Mouse (Mus musculus) limb, embryonic 12.5 days (tissue): ENCODE measurements at regions not wholly inside any gene's neighbourhood (a gene's known extent, or its start where the extent isn't known, plus 50 kb on each side); places are given as distances from the start of the nearest gene placed in this dataset.

Source experiments
- ATAC-seq: fragments of 200-750 bp; cut with Nextera tagmentation; 2 replicates; pipeline ENCODE4 v1.8.0; 2017; ENCODE audit warnings: low read depth, moderate TSS enrichment; ENCODE audit not compliant: insufficient number of reproducible peaks, insufficient read depth, low FRiP score, low TSS enrichment
- H3K27ac ChIP-seq: fragments of 300-500 bp; sonication (generic); 2 replicates; pipeline ENCODE4 v1.5.1; 2016; ENCODE audit warnings: mild to moderate bottlenecking, moderate library complexity
- H3K27me3 ChIP-seq: fragments of 300-500 bp; sonication (generic); 2 replicates; pipeline ENCODE4 v1.6.1; 2016; ENCODE audit warnings: mild to moderate bottlenecking, moderate library complexity
- H3K36me3 ChIP-seq: fragments of 300-500 bp; sonication (generic); 2 replicates; pipeline ENCODE4 v1.6.1; 2016; ENCODE audit warnings: mild to moderate bottlenecking, moderate library complexity
- H3K4me1 ChIP-seq: fragments of 300-500 bp; sonication (generic); replicated peaks from 2 replicates; pipeline ENCODE4 v1.6.1; 2016
- H3K4me2 ChIP-seq: fragments of 300-500 bp; sonication (generic); 2 replicates; pipeline ENCODE4 v1.6.1; 2016; ENCODE audit warnings: mild to moderate bottlenecking, moderate library complexity
- H3K4me3 ChIP-seq: fragments of 300-500 bp; sonication (generic); replicated peaks from 2 replicates; pipeline ENCODE4 v1.5.1; 2016; ENCODE audit warnings: mild to moderate bottlenecking
- H3K9ac ChIP-seq: fragments of 300-500 bp; sonication (generic); replicated peaks from 2 replicates; pipeline ENCODE4 v1.6.1; 2016; ENCODE audit warnings: mild to moderate bottlenecking, moderate library complexity
- H3K9me3 ChIP-seq: fragments of 300-500 bp; sonication (generic); 2 replicates; pipeline ENCODE4 v1.6.1; 2016; ENCODE audit warnings: mild to moderate bottlenecking, moderate library complexity
- WGBS: fragments of 180-500 bp; shearing (Covaris S2); methylation state at CpG from one replicate; pipeline ENCODE4 v1.1.7; 2016; 5-methylcytosine and 5-hydroxymethylcytosine counted together

DNA sequence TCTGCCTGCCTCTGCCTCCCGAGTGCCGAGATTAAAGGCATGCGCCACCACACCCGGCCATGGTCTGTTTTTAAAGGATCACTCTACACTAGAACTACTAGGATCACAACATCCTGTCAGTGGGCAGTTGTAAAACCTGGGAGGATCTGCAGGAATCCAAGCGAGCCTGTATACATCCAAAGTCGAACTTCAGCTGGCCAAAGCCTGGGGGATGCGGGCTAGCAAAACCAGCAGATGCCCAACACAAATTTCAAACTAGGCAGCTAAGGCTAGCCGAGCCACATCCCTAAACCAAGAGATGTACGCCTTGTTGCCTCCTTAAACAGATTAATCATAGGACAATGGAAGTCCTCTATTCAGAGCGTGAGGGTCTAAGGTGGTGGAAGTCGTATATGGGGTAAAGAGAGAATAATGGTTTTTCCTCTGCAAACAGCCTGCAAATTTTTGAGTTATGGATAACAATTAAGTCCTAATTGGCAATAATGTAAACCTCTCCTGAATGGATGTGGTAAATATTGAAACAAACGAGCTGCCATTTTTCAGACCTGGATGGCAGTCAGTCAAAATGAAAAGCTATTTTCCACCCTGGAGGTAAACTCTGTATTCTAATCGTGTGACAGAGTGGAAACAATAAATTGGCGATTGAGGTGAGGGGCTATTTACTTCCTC is 309.2 kb downstream of the Cbln4 start:
- no peak for ATAC-seq
- no peaks in the 10 kb centered on the region for H3K9me3 ChIP-seq
- peak overlapping the region; percentile 79 for H3K27ac ChIP-seq

DNA sequence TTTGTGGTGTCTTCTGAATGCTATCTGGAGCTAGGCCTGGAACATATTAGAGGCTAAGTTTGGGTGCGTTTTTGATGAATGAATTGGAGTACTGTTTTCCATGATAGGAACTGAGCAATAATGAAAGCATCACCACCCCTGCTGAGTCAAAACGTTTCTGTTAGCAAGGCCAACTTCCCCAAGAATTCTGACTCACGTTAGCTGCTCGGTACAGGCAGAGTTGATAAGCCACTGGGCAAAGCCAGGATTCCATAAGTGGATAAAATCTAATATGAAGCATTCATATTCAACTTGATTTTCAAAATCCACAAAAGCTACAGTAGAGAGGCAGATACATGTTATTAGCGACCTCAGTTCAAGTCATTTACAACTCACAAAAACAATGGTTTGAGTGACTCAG is 324.0 kb downstream of the Cbln4 start:
- WGBS = 72% methylated on average over 5 of the region's 5 CpGs
- ATAC-seq = no peak
- Histone ChIP-seq H3K9ac (no peak overlapping the region), H3K27me3 (no peaks in the 10 kb centered on the region), H3K9me3 (no peaks in the 10 kb centered on the region), H3K4me3 (no peak overlapping the region), H3K4me2 (no peak overlapping the region), H3K36me3 (no peaks in the 10 kb centered on the region), H3K27ac (no peak overlapping the region), H3K4me1 (no peaks in the 10 kb centered on the region)

More for the DNA sequence above, 309.2 kb downstream of the Cbln4 start:
- no peak overlapping the region for H3K9ac ChIP-seq
- 28% methylated on average over 14 of the region's 14 CpGs for WGBS
- H3K36me3 ChIP-seq = no peaks in the 10 kb centered on the region
- peaks cover 26% of the 10 kb centered on the region for H3K4me1 ChIP-seq
- peaks cover 9% of the 10 kb centered on the region; the same call in 1 of the 2 replicates for H3K27me3 ChIP-seq
- H3K4me2 ChIP-seq = peak overlapping the region; percentile 50
- 0 out of 2 replicates have a peak overlapping the region, but pooled peaks have one; percentile 18 for H3K4me3 ChIP-seq

DNA sequence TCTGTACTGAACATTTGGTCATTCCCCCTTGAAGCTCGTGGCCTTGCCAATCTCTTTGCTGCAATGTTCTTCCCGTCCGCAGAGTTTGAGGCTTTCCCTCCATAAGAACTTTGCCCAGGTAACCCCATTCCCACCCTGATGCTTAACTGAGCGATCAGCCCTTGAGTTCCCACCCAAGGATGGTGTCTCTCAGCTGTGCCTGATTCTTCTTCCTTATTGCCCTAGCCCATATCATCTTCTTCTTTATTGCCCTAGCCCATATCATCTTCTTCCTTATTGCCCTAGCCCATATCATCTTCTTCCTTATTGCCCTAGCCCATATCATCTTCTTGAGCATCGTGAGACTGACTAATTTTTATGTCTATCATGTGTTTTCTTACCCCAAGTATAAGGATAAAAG is 324.4 kb downstream of the Cbln4 start:
- 88% methylated on average over 5 of the region's 5 CpGs for WGBS
- Histone ChIP-seq H3K4me1 (no peaks in the 10 kb centered on the region), H3K9me3 (no peaks in the 10 kb centered on the region), H3K4me2 (no peak overlapping the region), H3K9ac (no peak overlapping the region), H3K27me3 (no peaks in the 10 kb centered on the region), H3K27ac (no peak overlapping the region), H3K36me3 (no peaks in the 10 kb centered on the region), H3K4me3 (no peak overlapping the region)
- no peak for ATAC-seq

DNA sequence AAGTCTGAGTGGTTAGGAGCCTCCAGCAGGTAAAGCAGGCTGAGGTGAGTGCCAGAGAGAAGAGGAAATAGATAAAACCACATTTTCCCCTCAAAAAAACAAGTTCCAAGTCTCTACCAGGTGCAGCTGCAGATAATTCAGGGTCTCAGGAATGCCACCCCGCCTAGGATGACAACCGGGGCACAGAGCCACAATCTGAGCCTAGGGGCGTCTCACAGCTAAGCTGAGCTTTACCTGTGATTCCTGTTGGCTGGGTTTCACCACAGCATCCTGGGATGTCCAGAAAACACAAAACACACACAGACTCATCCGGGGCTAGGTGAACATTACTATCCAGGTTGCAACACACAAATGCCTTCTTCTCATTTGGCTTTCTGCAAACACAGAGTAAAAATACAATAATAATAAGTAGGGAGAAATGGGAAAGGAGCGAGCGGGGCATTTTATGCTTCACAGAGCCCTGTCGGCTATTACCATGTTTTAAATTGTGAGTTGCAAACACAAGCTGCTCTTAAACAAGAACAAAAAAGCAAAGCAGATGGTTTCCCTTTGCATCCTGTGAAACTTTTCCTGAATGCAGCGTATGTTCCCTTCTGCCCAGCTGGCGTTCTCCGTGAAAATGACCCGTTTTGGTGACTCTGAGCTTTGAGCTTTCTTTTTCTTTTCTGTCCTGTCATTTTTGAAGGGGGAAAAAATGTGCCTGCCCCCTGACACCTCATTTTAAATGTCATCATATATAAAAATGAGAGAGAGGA is 330.3 kb downstream of the Cbln4 start:
- Histone ChIP-seq H3K27ac (no peak overlapping the region), H3K27me3 (no peaks in the 10 kb centered on the region), H3K4me2 (no peak overlapping the region), H3K36me3 (no peaks in the 10 kb centered on the region), H3K4me1 (0 out of 2 replicates have a peak, but pooled peaks cover 2% of the 10 kb centered on the region), H3K4me3 (no peak overlapping the region), H3K9ac (no peak overlapping the region), H3K9me3 (no peaks in the 10 kb centered on the region)
- 67% methylated on average over 11 of the region's 11 CpGs for WGBS
- ATAC-seq = no peak

DNA sequence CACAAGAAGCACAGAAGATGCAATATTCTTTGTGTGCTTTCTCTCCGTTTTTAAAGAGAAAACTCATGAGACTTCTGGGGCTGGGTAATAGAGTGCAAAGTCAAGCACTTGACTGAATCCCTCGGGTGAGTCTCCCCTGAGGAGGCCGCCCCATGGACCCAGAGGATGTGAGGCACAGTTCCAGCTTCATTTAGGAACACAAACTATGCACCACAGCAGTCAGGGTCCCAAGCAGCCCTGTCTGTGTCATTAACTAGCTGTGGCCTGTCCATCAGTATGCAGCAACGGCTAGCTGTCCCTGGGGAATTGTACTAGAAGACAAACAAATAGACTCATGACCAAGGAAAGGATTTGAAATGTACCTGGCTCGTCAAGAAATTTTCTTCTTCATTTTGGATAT is 349.7 kb downstream of the Cbln4 start:
- Histone ChIP-seq H3K27ac (no peak overlapping the region), H3K9ac (no peak overlapping the region), H3K27me3 (no peaks in the 10 kb centered on the region), H3K4me3 (no peak overlapping the region), H3K36me3 (no peaks in the 10 kb centered on the region), H3K4me1 (peaks cover 13% of the 10 kb centered on the region), H3K9me3 (no peaks in the 10 kb centered on the region), H3K4me2 (no peak overlapping the region)
- 81% methylated on average over 5 of the region's 5 CpGs for WGBS
- ATAC-seq = no peak

DNA sequence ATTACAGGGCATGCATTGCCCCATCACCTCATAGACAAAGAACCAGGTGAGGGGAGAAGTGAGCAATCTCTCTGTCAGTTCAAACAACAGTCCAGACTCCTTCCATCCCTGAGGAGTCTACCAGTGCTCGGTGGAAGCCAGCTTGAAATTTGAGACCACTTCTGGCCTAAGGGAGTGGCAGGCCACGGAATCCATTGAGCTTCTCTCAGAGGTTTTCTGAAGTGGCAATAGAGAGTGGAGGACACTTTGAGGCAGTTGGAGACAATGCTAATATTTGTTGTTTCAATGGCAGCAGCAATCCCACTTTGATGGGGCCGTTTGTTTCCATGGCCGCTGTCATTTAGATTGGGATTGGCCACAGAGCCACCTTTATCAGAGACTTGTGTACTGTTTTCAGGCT is 352.5 kb downstream of the Cbln4 start:
- H3K36me3 ChIP-seq = no peaks in the 10 kb centered on the region
- H3K27ac ChIP-seq = no peak overlapping the region
- 22% methylated on average over 4 of the region's 4 CpGs for WGBS
- H3K27me3 ChIP-seq = no peaks in the 10 kb centered on the region
- no peak for ATAC-seq
- no peak overlapping the region for H3K4me2 ChIP-seq
- no peaks in the 10 kb centered on the region for H3K9me3 ChIP-seq
- H3K9ac ChIP-seq = no peak overlapping the region
- peaks cover 13% of the 10 kb centered on the region for H3K4me1 ChIP-seq
- no peak overlapping the region for H3K4me3 ChIP-seq

DNA sequence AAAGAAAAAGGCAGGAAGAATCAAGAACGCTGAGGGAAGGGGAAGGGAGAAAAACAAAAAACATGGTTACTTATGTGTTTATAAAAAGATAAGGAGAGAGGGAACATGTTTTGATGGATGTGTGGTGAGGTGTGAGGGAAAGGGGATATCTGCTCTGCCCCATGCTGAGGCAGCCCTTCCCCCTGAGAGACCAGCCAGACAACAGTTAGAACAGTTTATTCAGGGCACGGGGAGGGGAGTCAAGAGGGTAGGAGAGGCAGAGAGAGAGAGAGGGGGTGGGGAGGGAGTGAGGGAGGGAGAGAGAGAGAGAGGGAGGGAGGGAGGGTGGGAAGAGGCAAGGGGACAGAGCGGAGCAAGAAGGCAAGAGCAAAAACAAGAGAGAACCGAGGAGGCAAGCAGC is 354.2 kb downstream of the Cbln4 start:
- 44% methylated on average over 4 of the region's 4 CpGs for WGBS
- peaks cover 13% of the 10 kb centered on the region for H3K4me1 ChIP-seq
- no peaks in the 10 kb centered on the region for H3K36me3 ChIP-seq
- no peaks in the 10 kb centered on the region for H3K9me3 ChIP-seq
- no peak for ATAC-seq
- no peak overlapping the region for H3K9ac ChIP-seq
- no peak overlapping the region for H3K4me3 ChIP-seq
- no peak overlapping the region for H3K27ac ChIP-seq
- H3K4me2 ChIP-seq = no peak overlapping the region
- H3K27me3 ChIP-seq = no peaks in the 10 kb centered on the region

DNA sequence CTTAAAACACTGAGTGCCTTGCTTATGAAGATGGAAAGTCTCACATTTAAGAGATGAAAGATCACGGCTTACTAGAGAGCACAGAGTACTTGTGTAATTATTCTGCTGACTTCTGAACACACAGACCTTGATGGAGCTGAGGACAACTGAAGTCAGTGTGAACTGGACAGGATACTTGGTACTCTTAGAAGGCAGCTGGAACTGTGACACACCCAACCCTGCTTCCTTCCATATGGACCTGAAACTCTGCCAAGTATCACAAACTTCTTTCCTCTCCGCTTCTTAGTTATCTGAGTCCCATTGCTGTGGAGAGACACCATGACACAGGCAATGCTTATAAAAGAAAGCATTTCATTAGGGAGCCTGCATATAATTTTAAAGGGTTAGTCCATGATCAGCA is 365.3 kb downstream of the Cbln4 start:
- H3K4me1 ChIP-seq = peaks cover 5% of the 10 kb centered on the region; the same call in 1 of the 2 replicates
- no peak for ATAC-seq

DNA sequence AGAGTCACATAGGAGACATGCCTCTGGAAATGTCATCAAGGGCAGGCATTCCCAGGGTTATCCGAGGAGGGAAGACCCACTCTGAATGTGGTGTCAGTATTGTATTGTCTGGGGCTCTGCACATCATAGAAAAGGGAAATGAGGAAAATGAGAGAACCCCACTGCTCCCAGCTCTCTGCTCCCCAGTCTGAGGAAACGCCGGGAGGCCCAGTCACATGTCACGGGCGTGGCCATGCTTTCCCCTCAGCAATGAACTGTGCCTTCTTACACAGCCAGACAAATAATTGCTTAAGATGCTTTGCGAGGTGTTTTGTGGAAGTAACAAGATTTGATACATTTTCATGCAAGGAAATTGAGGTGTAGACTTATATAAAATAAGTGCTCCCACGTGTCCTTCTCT is 366.1 kb downstream of the Cbln4 start:
- Histone ChIP-seq H3K4me1 (no peaks in the 10 kb centered on the region), H3K4me3 (no peak overlapping the region), H3K9ac (no peak overlapping the region), H3K36me3 (no peaks in the 10 kb centered on the region), H3K27ac (no peak overlapping the region), H3K27me3 (no peaks in the 10 kb centered on the region), H3K4me2 (no peak overlapping the region), H3K9me3 (0 out of 2 replicates have a peak, but pooled peaks cover 5% of the 10 kb centered on the region)
- WGBS = 88% methylated on average over 7 of the region's 7 CpGs
- no peak for ATAC-seq

More for the DNA sequence above, 365.3 kb downstream of the Cbln4 start:
- Histone ChIP-seq H3K9me3 (0 out of 2 replicates have a peak, but pooled peaks cover 5% of the 10 kb centered on the region), H3K4me2 (no peak overlapping the region), H3K4me3 (no peak overlapping the region), H3K9ac (no peak overlapping the region), H3K27ac (no peak overlapping the region), H3K27me3 (no peaks in the 10 kb centered on the region), H3K36me3 (no peaks in the 10 kb centered on the region)
- WGBS = 79% methylated on average over 2 of the region's 2 CpGs

DNA sequence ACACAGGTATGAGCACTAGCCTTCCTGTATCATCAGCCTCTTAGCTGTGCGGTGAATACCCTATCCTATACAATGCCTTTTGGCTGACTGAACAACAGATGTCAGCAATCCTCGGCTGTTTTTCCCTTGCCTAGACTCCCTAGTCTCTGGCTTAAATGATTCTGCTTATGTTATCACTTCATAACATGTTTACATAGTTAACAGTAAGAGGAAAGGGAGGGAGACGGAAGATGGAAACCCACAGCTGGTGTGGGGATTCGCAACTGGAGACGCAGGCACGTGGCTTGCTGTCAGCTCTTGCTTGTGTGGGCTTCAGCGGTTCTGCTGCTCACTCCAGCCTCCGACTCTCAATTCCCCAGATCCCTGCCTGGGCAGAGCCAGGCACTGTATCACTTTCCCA is 367.2 kb downstream of the Cbln4 start:
- 0 out of 2 replicates have a peak, but pooled peaks have one; percentile 42 for ATAC-seq
- no peaks in the 10 kb centered on the region for H3K27me3 ChIP-seq
- 78% methylated on average over 8 of the region's 8 CpGs for WGBS

DNA sequence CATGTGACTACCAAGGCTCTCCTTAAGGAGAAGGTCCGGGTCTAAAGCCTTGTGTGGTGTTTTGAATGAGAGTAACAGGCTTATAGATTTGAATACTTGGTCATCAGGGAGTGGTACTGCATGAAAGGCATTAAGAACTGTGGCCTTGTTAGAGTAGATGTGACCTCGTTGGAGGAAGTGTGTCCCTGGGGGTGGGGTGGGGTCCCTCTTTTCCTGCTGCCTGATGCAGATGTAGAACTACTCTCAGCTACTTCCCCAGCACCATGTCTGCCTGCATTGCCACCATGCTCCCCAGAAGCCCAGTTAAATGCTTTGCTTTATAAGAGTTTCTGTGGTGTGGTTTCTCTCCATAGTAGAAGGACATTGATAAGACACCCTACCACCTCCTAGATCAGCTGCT is 367.9 kb downstream of the Cbln4 start:
- 74% methylated on average over 2 of the region's 2 CpGs for WGBS
- no peaks in the 10 kb centered on the region for H3K36me3 ChIP-seq

More for the DNA sequence above, 367.2 kb downstream of the Cbln4 start:
- Histone ChIP-seq H3K4me2 (no peak overlapping the region), H3K9ac (no peak overlapping the region), H3K4me3 (no peak overlapping the region), H3K4me1 (no peaks in the 10 kb centered on the region), H3K36me3 (no peaks in the 10 kb centered on the region), H3K9me3 (0 out of 2 replicates have a peak, but pooled peaks cover 5% of the 10 kb centered on the region), H3K27ac (no peak overlapping the region)

More for the DNA sequence above, 367.9 kb downstream of the Cbln4 start:
- Histone ChIP-seq H3K27ac (no peak overlapping the region), H3K4me1 (no peaks in the 10 kb centered on the region), H3K9me3 (0 out of 2 replicates have a peak, but pooled peaks cover 5% of the 10 kb centered on the region), H3K9ac (no peak overlapping the region), H3K27me3 (no peaks in the 10 kb centered on the region), H3K4me3 (no peak overlapping the region), H3K4me2 (no peak overlapping the region)
- no peak for ATAC-seq
